Mouse (Mus musculus) liver, embryonic 14.5 days (tissue): ENCODE data around the gene Gm17545. TPM values are rescaled to one million over a fixed set of nuclear protein-coding genes. Genes with fewer than 3 reads are reported as not detected.

ENCODE experiments used
- ATAC-seq: fragments of 200-750 bp; cut with Nextera tagmentation; 2 replicates; pipeline ENCODE4 v1.8.0; 2017; ENCODE audit warnings: moderate number of reproducible peaks, mild to moderate bottlenecking, moderate library complexity; ENCODE audit not compliant: insufficient read depth
- DNase-seq, 3 experiments: peaks; one replicate each; pipeline ENCODE4 v3.0.0-alpha.2; 2012 to 2013; ENCODE audit warnings: low read depth in 3 of 3, low spot score in 3 of 3
- H3K27ac ChIP-seq: fragments of 300-500 bp; sonication (generic); 2 replicates; pipeline ENCODE4 v1.5.1; 2014; ENCODE audit warnings: moderate library complexity, mild to moderate bottlenecking, control low read depth, inconsistent platforms
- H3K27me3 ChIP-seq: fragments of 300-500 bp; sonication (generic); 2 replicates; pipeline ENCODE4 v1.6.1; 2014; ENCODE audit warnings: mild to moderate bottlenecking, low read length, moderate library complexity; ENCODE audit not compliant: control insufficient read depth, insufficient read depth
- H3K36me3 ChIP-seq: fragments of 300-500 bp; sonication (generic); replicated peaks from 2 replicates; pipeline ENCODE4 v1.6.1; 2014; ENCODE audit warnings: low read depth; ENCODE audit not compliant: control insufficient read depth, insufficient read depth
- H3K4me1 ChIP-seq, 2 experiments: fragments of 200-500 bp in 1 of 2; fragments of 300-500 bp in 1 of 2; sonication (generic) in 1 of 2; replicated peaks; 2 replicates each; pipeline ENCODE4 v1.6.1; 2012 to 2014; ENCODE audit warnings: antibody characterized with exemption in 1 of 2, inconsistent platforms in 1 of 2, low read length in 1 of 2; ENCODE audit not compliant: control insufficient read depth in 2 of 2, insufficient read depth in 2 of 2
- H3K4me2 ChIP-seq: fragments of 300-500 bp; sonication (generic); 2 replicates; pipeline ENCODE4 v1.6.1; 2014; ENCODE audit warnings: low read depth, mild to moderate bottlenecking, control low read depth, moderate library complexity
- H3K4me3 ChIP-seq, 2 experiments: fragments of 200-500 bp in 1 of 2; fragments of 300-500 bp in 1 of 2; sonication (generic) in 1 of 2; 2 replicates each; pipeline ENCODE4 v1.5.1; 2012 to 2014; ENCODE audit warnings: low read depth in 2 of 2, low read length in 2 of 2, mild to moderate bottlenecking in 2 of 2, control low read depth in 1 of 2, inconsistent platforms in 1 of 2, moderate library complexity in 1 of 2; ENCODE audit not compliant: insufficient read depth in 1 of 2
- H3K9ac ChIP-seq: fragments of 300-500 bp; sonication (generic); replicated peaks from 2 replicates; pipeline ENCODE4 v1.6.1; 2014; ENCODE audit warnings: mild to moderate bottlenecking, control low read depth, moderate library complexity
- H3K9me3 ChIP-seq: fragments of 300-500 bp; sonication (generic); 2 replicates; pipeline ENCODE4 v1.6.1; 2016; ENCODE audit warnings: low read length, mixed read lengths; ENCODE audit not compliant: control insufficient read depth
- CTCF ChIP-seq: IDR thresholded peaks from 2 replicates; pipeline ENCODE4 v1.5.1; 2016; ENCODE audit warnings: antibody characterized with exemption, low read depth, control low read depth
- EP300 ChIP-seq: IDR thresholded peaks from 2 replicates; pipeline ENCODE4 v1.6.1; 2016; ENCODE audit warnings: antibody characterized with exemption, low read depth
- WGBS: fragments of 180-500 bp; shearing (Covaris S2); extraction: QIAGEN DNeasy Blood & Tissue Kit; methylation state at CpG from one replicate; pipeline ENCODE4 v1.1.7; 2014; ENCODE audit not compliant: insufficient replicate concordance; 5-methylcytosine and 5-hydroxymethylcytosine counted together
- polyA plus RNA-seq, 2 experiments: library from polyadenylated mRNA; depleted of rRNA in 1 of 2; stranded (reverse) in 1 of 2; unstranded in 1 of 2; fragments of >200 nt; fragmentation: Nextera tagmentation in 1 of 2; extraction: Ambion mirVana in 1 of 2; gene quantifications; 2 replicates each; pipeline versions ENCODE4 v1.2.1 to v1.2.3; 2012 to 2014

Gm17545 gene
- polyA plus RNA-seq, 2 experiments: not detected

- Histone ChIP-seq H3K4me3 (no peak overlapping the region), H3K4me2 (no peak overlapping the region), H3K9ac (no peak overlapping the region), H3K36me3 (no peaks in the 10 kb centered on the region), H3K9me3 (no peaks in the 10 kb centered on the region), H3K27ac (no peak overlapping the region), H3K4me1 (no peaks in the 10 kb centered on the region; a peak in 1 of 4 replicates), H3K27me3 (no peaks in the 10 kb centered on the region)
- no peak for DNase-seq
- TF ChIP-seq EP300 (no peak), CTCF (no peak)
- 56% methylated on average over 12 of the region's 12 CpGs for WGBS
- ATAC-seq: no peak
Measured at GRCm38 (mm10) chr9:22484562-22485308, 30.6 kb downstream of the Gm17545 start.

GRCm38 (mm10) chr9:22486211-22486610 is 32.1 kb downstream of the Gm17545 start:
- Histone ChIP-seq H3K27me3 (no peaks in the 10 kb centered on the region), H3K4me3 (no peak overlapping the region), H3K9me3 (no peaks in the 10 kb centered on the region), H3K27ac (no peak overlapping the region), H3K9ac (no peak overlapping the region), H3K4me1 (no peaks in the 10 kb centered on the region; a peak in 1 of 4 replicates), H3K4me2 (no peak overlapping the region), H3K36me3 (no peaks in the 10 kb centered on the region)
- DNase-seq (no peak), ATAC-seq (no peak)
- no peak for TF ChIP-seq CTCF
- no peak for TF ChIP-seq EP300
- 70% methylated on average over 7 of the region's 7 CpGs for WGBS

GRCm38 (mm10) chr9:22488963-22489362 is 34.9 kb downstream of the Gm17545 start:
- H3K4me2 ChIP-seq: no peak overlapping the region
- H3K9me3 ChIP-seq: no peaks in the 10 kb centered on the region
- H3K4me1 ChIP-seq: no peaks in the 10 kb centered on the region; a peak in 1 of 4 replicates
- TF ChIP-seq EP300 (no peak), CTCF (no peak)
- ATAC-seq (no peak), DNase-seq (no peak)
- H3K9ac ChIP-seq: no peak overlapping the region
- no peaks in the 10 kb centered on the region for H3K36me3 ChIP-seq
- WGBS: 72% methylated on average over 9 of the region's 9 CpGs
- no peak overlapping the region for H3K4me3 ChIP-seq
- no peak overlapping the region for H3K27ac ChIP-seq
- no peaks in the 10 kb centered on the region for H3K27me3 ChIP-seq

GRCm38 (mm10) chr9:22494203-22494807 is 40.2 kb downstream of the Gm17545 start:
- Histone ChIP-seq H3K27me3 (no peaks in the 10 kb centered on the region), H3K4me3 (no peak overlapping the region), H3K36me3 (no peaks in the 10 kb centered on the region), H3K4me2 (no peak overlapping the region), H3K9ac (no peak overlapping the region), H3K4me1 (no peaks in the 10 kb centered on the region), H3K27ac (no peak overlapping the region), H3K9me3 (no peaks in the 10 kb centered on the region)
- DNase-seq: no peak
- no peak for ATAC-seq
- WGBS: 60% methylated on average over 9 of the region's 9 CpGs
- TF ChIP-seq EP300: no peak
- peak; percentile 42 for TF ChIP-seq CTCF

GRCm38 (mm10) chr9:22495133-22495532 is 41.0 kb downstream of the Gm17545 start:
- H3K4me2 ChIP-seq: no peak overlapping the region
- TF ChIP-seq CTCF (peak; percentile 65), EP300 (no peak)
- H3K36me3 ChIP-seq: no peaks in the 10 kb centered on the region
- ATAC-seq (no peak), DNase-seq (no peak)
- H3K4me3 ChIP-seq: no peak overlapping the region
- H3K4me1 ChIP-seq: no peaks in the 10 kb centered on the region
- no peak overlapping the region for H3K9ac ChIP-seq
- no peaks in the 10 kb centered on the region for H3K27me3 ChIP-seq
- no peak overlapping the region for H3K27ac ChIP-seq
- 71% methylated on average over 2 of the region's 2 CpGs for WGBS
- no peaks in the 10 kb centered on the region for H3K9me3 ChIP-seq
